Mouse (Mus musculus) cerebellum, postnatal 14 days (tissue): Measurements from ENCODE around the gene Trmt2b.
"Not testable (repeated sequence)": the region's sequence is repeated elsewhere in the genome, so short reads cannot be mapped to it uniquely, and the experiment has no call there.

ENCODE experiments used
- DNase-seq, 2 experiments: peaks; one replicate each; pipeline ENCODE4 v3.0.0; 2021; ENCODE audit warnings: mixed read lengths in 2 of 2

Gene Trmt2b

GRCm38 (mm10) chrX:134218161-134218560 lies 58.6 kb downstream of the Trmt2b start:
- DNase-seq = no peak

- no peak for DNase-seq
Observed at GRCm38 (mm10) chrX:134211151-134211642, 65.6 kb downstream of the Trmt2b start.

- DNase-seq = no peak
Observed at GRCm38 (mm10) chrX:134208491-134208890, 68.3 kb downstream of the Trmt2b start.

GRCm38 (mm10) chrX:134187201-134187600 lies 89.6 kb downstream of the Trmt2b start, which contains the start of gene Arl13a:
Gene Arl13a, plus strand, starts transcription at chrX:134187501.
- not testable (repeated sequence) for DNase-seq

GRCm38 (mm10) chrX:134174699-134175098 lies 102.1 kb downstream of the Trmt2b start:
- no peak for DNase-seq
